Mouse (Mus musculus) liver, adult 2 months (tissue): ENCODE data around the gene Zdbf2.

Experiments
- CTCF ChIP-seq: fragments of 200-500 bp; IDR thresholded peaks from 2 replicates; pipeline ENCODE4 v1.5.1; 2011; ENCODE audit warnings: low read depth, low read length, control low read depth
- POLR2A ChIP-seq: fragments of 200-500 bp; IDR thresholded peaks from 2 replicates; pipeline ENCODE4 v1.6.1; 2011; ENCODE audit warnings: low read length, control low read depth; ENCODE audit not compliant: insufficient read depth; ENCODE audit errors: extremely low read depth

DNA sequence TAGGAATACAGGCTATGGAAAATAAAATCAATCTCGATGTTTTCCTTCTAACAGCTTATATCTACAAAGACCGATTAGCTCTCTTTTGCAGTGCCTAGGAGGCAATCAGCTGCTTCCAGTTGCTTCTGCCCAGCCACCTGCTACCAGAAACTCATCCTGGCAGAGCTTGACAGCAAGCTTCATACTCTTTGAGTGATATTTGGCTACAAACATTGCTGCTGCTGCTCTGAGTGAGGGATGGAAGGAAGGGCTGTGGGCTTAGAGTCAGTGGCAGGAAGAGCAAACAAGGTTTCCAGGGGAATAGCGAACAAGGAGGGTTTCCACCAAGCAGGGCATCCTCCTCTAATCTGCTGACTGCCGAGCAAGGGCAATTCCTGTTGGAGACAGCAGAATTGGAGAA lies 7.6 kb upstream of the Zdbf2 start:
- TF ChIP-seq POLR2A = no peak
- no peak for TF ChIP-seq CTCF
